Mouse (Mus musculus) bone marrow macrophage, adult 2 months (primary cell): ENCODE results near the gene AU022751.

Source experiments
- CTCF ChIP-seq: IDR thresholded peaks from 2 replicates; pipeline ENCODE4 v1.5.1; 2012; ENCODE audit warnings: low read depth, mild to moderate bottlenecking, low read length, moderate library complexity
- POLR2A ChIP-seq: IDR thresholded peaks from 2 replicates; pipeline ENCODE4 v1.6.1; 2012; ENCODE audit warnings: mild to moderate bottlenecking, low read depth, low read length, borderline replicate concordance

GRCm38 (mm10) chrX:6091547-6091946 is 8.3 kb upstream of the AU022751 start:
- TF ChIP-seq CTCF = no peak
- no peak for TF ChIP-seq POLR2A
